Mouse (Mus musculus) gastrocnemius, postnatal 4 days (tissue): ENCODE measurements at regions not wholly inside any gene's neighbourhood (a gene's known extent, or its start where the extent isn't known, plus 50 kb on each side); places are given as distances from the start of the nearest gene placed in this dataset.
"Not testable (repeated sequence)": the region's sequence is repeated elsewhere in the genome, so short reads cannot be mapped to it uniquely, and the experiment has no call there.

Experiments
- DNase-seq, 2 experiments: peaks; one replicate each; pipeline ENCODE4 v3.0.0; 2021 to 2022; ENCODE audit warnings: low spot score in 2 of 2, mixed read lengths in 2 of 2

DNA sequence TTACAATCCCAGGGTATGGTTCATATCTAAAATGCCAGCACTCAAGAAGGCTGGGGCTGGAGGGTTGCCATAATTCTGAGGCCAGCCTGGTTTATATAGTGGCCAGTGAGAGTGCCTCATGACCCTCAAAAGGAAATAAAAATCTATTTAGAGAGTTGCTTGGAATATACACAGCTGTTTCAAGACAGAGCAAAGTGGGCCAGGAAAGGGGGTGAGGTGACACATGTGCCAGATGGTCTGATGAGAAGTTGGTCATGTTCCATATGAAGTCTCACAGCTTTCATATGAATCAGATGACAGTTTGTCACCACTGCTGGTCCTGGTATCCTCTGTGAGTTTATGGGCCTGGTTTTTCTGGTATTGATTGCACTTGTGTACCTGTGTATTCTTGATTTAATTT, 261.5 kb upstream of the Ube2e3 start:
- DNase-seq: no peak

DNA sequence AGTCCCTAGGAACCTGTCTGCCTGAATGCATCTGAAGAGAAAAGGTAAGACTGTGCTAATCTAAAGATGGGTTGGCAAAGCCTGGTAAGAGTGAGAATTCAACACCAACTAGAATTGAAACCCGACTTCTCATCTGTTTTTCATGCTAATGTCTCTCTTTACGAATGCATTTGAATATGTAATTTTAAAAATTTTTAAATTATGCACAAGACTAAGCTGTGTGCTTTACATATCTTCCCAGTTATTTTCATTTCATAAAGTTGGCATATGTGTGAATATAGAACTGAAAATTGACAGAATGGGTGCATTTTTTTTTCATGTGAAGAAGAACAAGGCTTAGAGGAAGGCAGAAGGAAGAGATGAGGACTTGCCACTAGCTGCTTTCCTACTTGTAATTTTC, 267.2 kb upstream of the Ube2e3 start:
- DNase-seq: no peak

DNA sequence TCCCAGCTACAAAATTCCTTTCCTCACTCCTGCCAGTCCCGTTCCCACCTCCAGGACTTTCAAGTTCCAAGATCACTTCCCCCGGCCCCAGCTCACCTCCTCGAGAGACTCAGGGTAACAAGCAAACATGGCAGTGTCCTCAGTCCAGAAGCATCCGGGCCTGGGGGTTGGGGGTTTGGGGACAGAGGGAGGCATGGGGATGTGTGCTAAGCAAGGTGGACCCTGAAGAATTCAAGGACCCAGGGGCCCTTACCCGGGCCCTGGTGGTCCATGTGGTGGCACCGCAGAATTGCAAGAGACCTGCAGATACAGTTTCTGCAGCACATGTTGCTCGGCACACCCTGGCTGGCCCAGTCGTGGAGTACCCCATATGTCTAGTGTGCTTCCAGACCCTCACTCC, 269.9 kb upstream of the Ube2e3 start:
- no peak for DNase-seq

DNA sequence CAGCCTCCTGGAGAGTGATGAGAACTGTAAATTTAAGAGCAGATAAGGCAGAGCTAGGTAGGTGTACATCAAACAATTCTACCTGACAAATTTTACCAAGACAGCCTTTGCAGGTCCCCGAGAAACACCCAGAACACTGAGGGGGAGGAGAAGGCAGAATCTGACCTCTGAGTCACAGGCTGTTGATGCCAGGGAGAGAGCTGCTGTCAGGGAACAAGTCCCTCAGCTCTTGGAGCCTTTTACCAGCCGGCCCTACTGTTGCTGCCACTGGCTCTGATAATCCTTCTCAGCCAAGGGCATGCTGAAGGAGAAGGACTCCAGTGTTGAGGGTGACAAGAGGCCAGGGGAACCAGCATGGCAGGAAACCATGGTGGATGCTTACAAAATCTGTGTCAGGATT, 271.7 kb upstream of the Ube2e3 start:
- DNase-seq: no peak

DNA sequence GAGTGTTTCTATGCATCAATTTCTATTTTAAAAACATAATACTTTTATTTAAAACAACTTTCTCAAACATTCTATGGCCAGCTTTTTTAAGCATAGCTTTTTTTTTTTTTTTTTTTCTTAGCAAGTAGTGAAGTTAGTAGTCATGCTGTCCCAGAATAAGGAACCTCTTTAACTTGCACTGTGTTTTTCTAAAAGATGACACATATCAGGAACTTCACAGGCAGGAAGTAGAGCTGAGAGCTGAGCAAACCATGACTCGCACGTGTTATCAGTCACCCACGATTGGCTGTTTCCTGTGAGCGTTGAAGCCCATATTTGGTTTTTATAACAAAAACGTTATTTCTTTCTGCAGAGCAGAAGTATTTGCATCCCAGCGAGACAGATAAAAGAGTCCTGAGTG, 287.9 kb upstream of the Ube2e3 start:
- DNase-seq: no peak

DNA sequence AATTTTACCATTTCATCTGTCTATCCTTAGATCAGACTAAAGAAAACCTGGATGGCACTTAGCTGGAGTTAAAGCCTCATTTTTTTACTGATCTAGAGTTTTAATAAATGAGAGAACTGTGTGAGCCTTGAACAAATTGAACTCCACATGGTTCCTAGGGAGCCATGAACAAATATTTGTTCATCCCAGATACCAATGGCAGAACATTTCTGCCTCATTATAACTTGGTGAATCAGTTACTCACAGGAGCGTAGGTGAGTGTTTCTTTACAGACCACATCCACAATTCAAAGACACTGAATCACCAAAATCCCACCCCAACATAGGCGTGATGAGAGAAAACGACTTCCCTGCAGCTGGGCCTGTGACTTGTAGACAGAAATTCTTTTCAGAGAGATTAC, 295.4 kb upstream of the Ube2e3 start:
- no peak for DNase-seq

DNA sequence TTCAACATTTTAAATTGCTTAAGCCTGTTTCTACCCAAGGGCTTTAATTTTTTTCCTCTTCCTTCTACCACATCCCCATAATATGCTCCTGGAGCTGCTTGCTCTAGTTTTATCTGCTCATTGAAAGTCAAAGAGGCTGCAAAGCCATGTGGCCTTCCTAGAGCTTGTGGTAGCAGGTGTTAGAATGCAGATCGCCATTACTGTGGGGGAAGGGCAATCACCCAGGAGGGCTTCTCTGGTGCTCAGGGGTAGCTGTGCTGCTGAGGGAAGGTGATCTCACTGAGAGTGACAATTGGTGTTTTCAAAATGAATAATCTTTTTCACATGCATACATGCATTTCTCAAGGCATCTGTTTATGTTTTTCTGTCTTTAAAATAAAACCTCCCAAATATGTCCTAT, 309.8 kb upstream of the Ube2e3 start:
- no peak for DNase-seq

DNA sequence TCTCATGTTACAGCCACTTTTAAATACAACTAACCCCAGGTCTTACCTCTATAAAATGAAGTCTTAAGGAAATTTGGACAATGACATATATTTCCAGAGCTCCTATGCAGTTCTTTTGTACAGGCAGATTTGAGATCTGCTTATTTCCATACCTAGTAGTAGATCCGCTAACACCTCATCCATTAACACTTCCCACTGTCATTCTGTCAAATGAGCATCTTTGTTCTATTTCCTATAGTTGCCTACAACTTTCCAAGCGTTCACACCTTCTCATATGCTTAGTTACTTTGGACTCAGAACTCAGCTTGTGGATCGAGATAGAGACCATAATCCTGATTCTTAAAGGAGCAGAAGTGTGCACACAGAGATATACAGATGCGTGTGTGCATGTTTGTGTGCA, 316.8 kb upstream of the Ube2e3 start:
- DNase-seq: no peak

DNA sequence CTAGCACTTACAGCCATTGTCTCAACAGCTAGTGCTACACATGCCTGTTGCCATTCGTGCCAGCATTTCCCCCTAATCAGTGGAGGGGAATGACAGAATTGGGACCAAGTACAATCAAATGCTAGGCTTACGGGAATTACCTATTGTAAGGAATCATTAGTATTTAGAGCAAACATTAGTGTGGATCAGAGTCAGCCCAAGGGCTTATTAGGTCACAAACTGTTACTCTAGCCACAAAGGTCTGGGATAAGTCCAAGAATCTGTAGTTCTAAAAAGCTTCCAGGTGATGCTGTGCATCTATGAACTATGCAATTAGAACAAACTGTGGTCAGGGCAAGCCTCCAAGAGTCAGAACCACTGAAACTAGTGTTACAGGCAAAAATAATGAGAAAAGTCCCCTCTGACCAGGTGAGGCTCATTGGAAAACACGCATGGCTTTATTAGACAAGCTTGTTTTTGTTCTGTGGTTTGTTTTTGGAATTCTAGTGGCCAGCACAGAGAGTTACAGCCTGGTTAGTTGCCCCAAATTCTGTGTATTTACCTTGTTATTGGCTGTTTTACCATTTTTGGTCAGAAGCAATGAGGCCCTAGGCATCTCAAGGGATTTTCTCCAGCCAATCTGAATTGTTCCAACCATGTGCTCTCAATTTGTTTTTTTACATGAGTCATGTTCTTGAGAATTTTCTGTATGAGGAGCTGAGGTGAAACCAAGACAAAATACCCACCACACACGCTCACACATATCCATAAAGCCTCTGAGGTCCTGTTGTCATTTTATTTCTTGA, 319.0 kb upstream of the Ube2e3 start:
- DNase-seq: no peak

DNA sequence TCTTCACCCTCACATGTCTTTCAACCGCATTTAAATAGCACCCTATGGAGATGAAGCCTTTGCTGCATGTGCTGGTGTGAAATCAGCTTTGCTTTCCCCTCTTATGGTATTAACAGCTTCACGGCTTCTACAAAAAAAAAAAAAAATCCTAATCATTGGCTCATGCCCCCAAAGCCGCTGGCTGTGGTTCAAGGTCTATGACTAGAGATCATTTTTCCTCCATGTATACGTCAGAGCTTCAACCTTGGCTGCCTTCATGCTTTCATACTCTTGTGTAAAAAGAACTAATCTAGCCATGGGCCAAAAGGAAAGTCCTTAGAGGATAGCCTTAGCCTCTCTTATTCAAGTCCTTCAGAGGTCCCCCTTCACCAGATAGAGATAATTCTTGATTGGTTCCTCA, 320.6 kb upstream of the Ube2e3 start:
- DNase-seq: no peak

DNA sequence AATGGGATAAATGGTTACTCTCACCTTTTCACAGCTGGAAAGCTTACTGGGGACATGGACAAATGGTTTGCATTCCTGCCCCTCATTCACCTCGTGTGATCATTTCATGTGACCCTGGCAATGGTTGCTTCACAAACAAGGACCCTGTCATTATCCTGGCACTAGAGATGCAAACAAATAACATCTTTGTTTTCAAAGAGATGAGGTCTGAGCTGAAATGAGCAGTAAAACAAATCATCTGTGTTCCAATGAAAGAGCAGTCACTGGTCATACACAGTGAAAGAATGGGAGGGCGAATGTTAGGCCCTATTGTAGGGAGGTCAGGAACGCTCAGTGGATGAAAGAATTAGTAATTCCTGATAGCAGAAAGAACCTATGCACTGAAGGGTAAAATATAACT, 327.5 kb upstream of the Ube2e3 start:
- no peak for DNase-seq

DNA sequence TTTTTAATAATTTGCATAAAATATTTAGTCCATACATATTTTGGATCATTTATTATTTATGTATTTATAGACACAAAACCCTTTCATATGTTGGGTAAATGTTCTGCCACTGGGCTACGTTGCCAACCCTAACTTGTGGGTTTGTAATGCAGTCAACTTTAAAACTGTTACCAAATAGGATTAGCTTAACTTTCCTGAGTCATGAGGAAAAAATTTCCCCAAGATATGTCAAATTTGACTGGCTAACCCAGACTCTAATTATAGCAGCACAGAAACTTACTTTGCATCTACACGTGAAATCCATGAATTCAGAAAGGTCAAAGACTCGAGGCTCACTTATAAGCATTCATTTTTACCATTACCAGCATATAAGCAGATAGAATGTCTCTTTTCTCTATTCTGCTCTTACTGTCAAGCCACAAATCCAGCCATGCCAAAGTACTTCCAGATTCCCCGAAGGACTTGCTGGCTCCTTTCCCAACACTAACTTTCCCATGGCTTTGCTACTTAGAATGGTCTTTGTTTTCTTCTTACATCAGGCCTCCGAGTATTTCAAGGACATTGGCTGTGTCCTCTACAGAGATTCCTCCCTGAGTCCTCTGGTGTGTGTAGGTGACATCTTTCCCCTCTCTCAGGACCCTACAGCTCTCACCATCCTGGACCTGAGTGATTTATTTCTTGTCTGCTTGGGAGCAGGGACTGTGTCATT, 328.2 kb upstream of the Ube2e3 start:
- peak in 1 of 2 experiments; percentile 12 for DNase-seq

DNA sequence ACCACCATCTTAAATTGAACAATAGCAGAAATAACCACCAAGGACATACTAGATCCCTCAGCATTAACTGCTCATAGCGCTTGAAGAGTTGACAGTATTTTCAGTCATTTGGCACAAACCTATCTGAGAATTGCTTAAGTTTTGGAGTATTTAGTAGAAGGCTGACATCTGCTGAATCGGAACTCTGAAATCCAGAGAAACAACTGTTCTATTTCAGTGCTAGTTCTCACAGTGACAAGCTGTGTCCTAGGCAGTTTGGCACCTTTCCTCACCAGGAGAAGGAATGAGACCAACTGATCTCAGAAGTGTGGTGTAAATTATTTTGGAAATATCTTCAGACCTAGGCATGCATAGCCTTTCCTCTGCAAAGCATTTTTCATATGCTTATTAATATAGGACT, 330.4 kb upstream of the Ube2e3 start:
- no peak for DNase-seq

DNA sequence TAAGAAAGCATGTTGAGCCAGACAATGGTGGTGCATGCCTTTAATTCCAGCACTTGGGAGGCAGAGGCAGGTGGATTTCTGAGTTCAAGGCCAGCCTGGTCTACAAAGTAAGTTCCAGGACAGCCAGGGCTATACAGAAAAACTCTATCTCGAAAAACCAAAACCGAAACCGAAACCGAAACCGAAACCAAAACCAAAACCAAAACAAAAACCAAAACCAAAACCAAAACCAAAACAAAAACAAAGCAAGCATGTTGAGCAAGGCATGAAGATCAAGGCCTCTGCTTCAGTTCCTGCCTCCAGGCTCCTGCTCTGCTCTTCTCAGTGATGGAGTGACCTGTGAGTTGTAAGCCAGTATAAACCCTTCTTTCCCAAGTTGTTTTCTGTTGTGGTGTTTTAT, 334.0 kb upstream of the Ube2e3 start:
- DNase-seq: not testable (repeated sequence)

DNA sequence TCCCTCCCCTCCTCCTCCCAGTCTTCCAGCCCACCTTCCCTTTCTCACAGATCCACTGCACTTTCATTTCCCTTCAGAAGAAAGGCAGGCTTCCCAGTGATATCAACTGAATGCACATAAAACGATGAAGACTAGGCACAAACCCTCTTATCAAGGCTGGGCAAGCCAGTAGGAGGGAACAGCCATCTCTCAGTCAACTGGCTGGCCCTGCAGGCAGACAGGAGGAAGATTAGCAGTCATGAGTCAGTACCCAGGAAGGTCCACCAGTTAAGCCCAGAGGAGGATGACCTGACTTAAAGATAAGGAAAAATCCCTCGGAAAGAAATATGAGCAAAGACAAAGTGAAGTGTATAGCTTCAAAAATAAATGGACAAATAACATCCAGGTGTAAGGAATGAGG, 337.4 kb upstream of the Ube2e3 start:
- no peak for DNase-seq

DNA sequence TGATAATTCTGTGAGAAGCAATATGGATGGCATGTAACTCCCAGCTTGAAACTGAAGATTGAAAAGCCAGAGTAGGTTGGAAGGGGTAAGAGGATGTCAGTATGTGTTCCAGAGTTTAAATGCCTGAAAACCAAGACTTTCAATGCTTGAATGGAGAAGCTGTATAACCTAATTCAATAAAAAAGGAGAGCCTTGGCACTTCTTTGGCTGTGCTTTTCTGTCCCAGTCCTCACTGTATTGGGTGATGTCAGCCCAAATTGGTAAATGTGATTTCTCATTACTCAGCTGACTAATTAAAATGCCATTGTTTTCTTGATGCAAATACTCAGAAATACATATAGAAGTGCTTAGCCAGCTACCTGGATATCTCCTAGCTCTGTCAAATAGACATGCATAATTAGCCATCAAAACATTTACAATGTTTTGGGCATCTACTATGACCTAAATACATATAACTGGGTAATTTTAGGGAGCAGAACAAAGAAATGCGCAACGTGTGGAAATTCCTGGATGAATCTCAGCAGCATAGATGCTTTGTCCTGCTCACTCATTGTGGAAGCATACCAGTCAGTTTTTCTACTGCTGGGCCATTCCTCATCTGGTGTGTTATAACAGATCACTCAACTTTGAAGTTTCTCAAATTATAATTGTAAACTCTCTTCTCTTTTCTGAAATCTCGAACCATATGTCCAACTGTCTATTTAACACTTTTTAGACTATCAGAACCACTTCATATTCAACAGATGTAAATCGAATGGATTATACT, 347.5 kb upstream of the Ube2e3 start:
- DNase-seq: no peak

DNA sequence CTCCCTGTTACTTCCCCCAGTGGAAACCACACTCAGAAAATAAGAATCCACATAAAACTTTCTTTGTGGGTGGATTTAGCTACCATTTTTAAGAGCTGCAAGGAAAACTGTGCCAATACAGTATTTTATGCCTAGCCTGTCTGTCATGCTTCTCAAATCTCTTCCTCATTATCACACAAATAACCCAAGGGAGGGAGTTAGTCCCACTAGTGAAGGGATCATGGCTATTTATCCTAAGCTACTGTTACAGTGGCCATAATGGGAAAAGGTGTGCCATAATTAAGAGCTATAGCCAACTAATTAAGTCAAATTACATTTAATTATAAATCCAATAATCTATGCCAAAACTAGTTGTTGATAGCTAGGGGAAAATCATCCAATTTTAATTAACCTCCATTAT, 374.8 kb upstream of the Ube2e3 start:
- no peak for DNase-seq

DNA sequence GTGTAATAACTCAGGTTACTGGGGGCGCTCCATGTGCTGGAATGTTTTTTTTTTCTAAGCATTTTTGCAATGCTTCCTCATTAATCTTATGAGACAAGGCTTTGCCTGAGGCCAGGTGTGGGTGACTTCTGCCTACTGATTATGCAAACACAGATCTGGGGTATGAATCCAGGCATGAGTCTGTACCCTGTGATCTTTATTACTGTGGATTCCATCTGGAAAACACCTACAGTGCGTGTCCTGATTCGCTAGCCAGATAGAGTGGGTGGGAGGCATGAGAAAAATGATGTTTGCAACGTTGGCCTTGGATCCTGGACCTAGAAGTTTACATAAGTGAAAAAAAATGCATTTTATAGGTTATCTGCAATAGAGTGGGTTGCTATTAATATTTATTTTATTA, 387.9 kb upstream of the Ube2e3 start:
- no peak for DNase-seq

DNA sequence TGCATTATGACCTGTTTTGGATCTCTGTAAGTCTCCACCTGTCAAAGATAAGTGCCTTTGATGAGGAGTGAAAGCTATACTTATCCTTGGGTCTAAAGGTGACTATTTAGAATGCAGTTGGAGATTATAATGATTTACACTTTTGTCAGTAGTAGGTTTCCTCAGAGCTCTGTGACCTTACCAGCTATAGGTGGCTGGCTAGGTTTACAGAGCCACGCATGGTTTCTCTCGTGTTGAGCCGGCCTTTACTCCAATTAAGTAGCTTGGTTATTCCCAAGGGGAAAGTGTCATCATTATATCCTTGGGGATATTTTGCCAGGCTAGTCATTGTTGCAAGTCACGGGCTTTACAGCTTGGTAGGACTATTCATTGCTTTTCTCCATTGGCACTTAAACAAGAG, 408.5 kb upstream of the Ube2e3 start:
- DNase-seq: no peak

DNA sequence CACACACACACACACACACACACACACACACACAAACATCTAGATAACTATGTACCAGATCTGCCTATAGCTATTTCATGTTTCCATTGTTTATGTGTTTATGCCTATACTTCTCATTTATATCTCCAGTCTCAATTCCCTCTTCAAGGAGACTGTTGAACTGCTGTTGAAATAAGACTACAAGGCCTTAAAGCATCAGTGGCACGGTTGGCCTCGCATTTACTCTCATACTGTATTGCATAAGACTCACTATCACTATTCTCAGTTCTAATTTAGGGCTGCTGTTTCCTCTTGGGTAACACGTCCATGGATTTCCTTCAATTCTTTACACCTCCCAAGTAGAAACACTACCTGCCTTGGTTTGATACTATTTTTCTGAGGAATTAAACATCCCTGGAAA, 414.5 kb upstream of the Ube2e3 start:
- no peak for DNase-seq

DNA sequence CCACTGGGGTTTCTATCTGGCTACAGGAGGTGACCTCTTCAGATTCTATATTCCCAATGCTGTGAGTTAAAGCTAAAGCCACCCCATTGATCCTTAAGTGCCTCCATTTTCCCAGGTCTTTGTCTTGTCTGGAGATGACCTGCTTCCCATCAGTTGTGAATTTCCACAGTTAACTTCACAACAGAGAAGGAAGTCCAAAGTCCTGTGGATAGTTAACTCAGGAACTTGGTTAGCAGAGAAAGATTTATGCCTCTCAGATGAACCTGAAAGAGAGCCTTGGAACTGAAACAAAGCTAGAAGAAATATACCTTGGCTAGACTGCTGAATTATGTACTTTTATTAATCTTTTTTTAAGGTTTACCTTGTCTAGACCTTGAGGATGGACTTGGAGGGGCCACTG, 431.1 kb upstream of the Ube2e3 start:
- DNase-seq: no peak

DNA sequence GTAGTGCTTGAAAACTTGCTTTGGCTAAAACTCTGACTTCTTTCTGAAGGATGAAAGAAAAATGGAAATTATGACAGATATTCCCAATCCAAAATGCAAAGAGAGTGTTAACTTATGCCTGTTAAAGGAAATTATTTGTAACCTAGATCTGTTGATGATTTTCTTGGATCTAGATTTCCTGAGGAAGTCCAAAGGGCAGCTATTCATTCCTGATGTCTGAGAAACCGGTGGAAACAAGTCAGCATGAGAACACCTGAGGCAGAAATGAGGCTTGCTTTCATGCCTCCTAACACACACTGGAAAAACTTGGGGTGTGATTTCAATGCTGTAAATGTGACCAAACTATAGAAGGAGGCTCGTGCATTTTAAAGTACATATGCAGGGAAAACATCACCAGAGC, 432.9 kb upstream of the Ube2e3 start:
- no peak for DNase-seq
